Mouse (Mus musculus) hindbrain, embryonic 14.5 days (tissue): ENCODE measurements around the gene Rgs5. TPM values are rescaled to one million over a fixed set of nuclear protein-coding genes. Genes with fewer than 3 reads are reported as not detected.

Experiments
- ATAC-seq: fragments of 200-750 bp; cut with Nextera tagmentation; 2 replicates; pipeline ENCODE4 v1.8.0; 2017; ENCODE audit warnings: moderate number of reproducible peaks, mild to moderate bottlenecking, moderate TSS enrichment, moderate library complexity; ENCODE audit not compliant: low FRiP score
- DNase-seq: peaks from one replicate; pipeline ENCODE4 v3.0.0-alpha.2; 2015; ENCODE audit warnings: low spot score
- H3K27ac ChIP-seq: fragments of 300-500 bp; sonication (generic); 2 replicates; pipeline ENCODE4 v1.5.1; 2014; ENCODE audit warnings: mild to moderate bottlenecking, moderate library complexity
- H3K27me3 ChIP-seq: fragments of 300-500 bp; sonication (generic); 2 replicates; pipeline ENCODE4 v1.6.1; 2014; ENCODE audit warnings: mild to moderate bottlenecking, low read length, mixed read lengths; ENCODE audit not compliant: control insufficient read depth, insufficient read depth
- H3K36me3 ChIP-seq: fragments of 300-500 bp; sonication (generic); replicated peaks from 2 replicates; pipeline ENCODE4 v1.6.1; 2014; ENCODE audit not compliant: control insufficient read depth, insufficient read depth
- H3K4me1 ChIP-seq: fragments of 300-500 bp; sonication (generic); replicated peaks from 2 replicates; pipeline ENCODE4 v1.6.1; 2014; ENCODE audit warnings: antibody characterized with exemption, low read length, mixed read lengths; ENCODE audit not compliant: control insufficient read depth, insufficient read depth
- H3K4me2 ChIP-seq: fragments of 300-500 bp; sonication (generic); replicated peaks from 2 replicates; pipeline ENCODE4 v1.6.1; 2014; ENCODE audit warnings: mild to moderate bottlenecking, moderate library complexity
- H3K4me3 ChIP-seq: fragments of 300-500 bp; sonication (generic); replicated peaks from 2 replicates; pipeline ENCODE4 v1.5.1; 2014; ENCODE audit warnings: mild to moderate bottlenecking, low read length
- H3K9ac ChIP-seq: fragments of 300-500 bp; sonication (generic); 2 replicates; pipeline ENCODE4 v1.6.1; 2014
- H3K9me3 ChIP-seq: fragments of 300-500 bp; sonication (generic); 2 replicates; pipeline ENCODE4 v1.6.1; 2016; ENCODE audit warnings: low read length; ENCODE audit not compliant: control insufficient read depth
- WGBS: fragments of 180-500 bp; shearing (Covaris S2); extraction: QIAGEN DNeasy Blood & Tissue Kit; methylation state at CpG from one replicate; pipeline ENCODE4 v1.1.7; 2014; 5-methylcytosine and 5-hydroxymethylcytosine counted together
- polyA plus RNA-seq: library from polyadenylated mRNA; unstranded; fragments of >200 nt; fragmentation: Nextera tagmentation; extraction: Ambion mirVana; gene quantifications from 2 replicates; pipeline ENCODE4 v1.2.1, GENCODE M21; 2014

Rgs5 gene
- polyA plus RNA-seq, 1 experiment from 2014 or later = 24.2 TPM

DNA sequence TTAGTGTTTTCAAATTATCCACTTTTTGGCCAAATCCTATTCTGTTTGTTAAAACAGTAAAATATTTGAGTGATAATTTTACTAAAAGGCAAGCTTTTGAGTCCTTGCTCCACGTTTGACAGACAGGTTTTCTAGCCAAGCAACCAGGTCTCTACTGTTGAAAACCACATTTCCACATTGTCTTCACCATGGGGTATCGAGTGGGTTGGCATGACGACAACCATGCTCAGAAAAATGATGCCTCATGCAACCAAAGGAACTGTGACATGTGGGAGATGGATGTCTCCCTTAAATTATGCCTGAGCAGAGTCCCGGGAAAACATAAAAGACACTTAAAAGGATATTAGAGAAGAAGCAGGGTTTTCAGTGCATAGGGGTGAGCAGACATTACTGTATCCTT, 41.9 kb downstream of the Rgs5 start:
- H3K36me3 ChIP-seq = no peaks in the 10 kb centered on the region
- DNase-seq (no peak), ATAC-seq (no peak)
- no peak overlapping the region for H3K9ac ChIP-seq
- no peak overlapping the region for H3K27ac ChIP-seq
- peaks cover 7% of the 10 kb centered on the region; the same call in 1 of the 2 replicates for H3K4me1 ChIP-seq
- no peaks in the 10 kb centered on the region for H3K27me3 ChIP-seq
- no peak overlapping the region for H3K4me2 ChIP-seq
- 59% methylated on average over 4 of the region's 4 CpGs for WGBS
- H3K4me3 ChIP-seq = no peak overlapping the region
- no peaks in the 10 kb centered on the region for H3K9me3 ChIP-seq

DNA sequence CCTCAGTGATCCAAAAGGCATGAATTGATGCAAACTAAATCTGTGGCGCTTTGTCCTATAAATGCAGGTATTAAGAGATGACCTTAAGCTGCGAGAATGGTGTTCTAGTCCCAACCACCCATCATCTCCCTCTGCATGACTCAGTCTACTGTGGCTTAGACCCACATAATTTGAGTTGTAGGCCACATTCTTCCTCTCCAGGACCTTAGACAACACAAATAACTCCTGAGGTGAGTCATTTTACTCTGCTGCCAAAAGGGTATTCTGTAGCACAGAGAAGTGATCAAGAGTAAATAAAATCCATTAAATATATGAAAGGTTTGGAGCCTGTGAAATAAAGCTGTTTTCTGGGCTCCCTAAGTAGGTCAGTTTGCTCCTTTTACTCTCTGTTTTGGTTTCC, 43.9 kb downstream of the Rgs5 start:
- H3K27ac ChIP-seq = no peak overlapping the region
- no peak overlapping the region for H3K4me2 ChIP-seq
- WGBS = 91% methylated on average over 2 of the region's 2 CpGs
- H3K9ac ChIP-seq = no peak overlapping the region
- no peaks in the 10 kb centered on the region for H3K36me3 ChIP-seq
- no peaks in the 10 kb centered on the region for H3K27me3 ChIP-seq
- H3K4me3 ChIP-seq = no peak overlapping the region
- H3K4me1 ChIP-seq = no peaks in the 10 kb centered on the region
- no peak for DNase-seq
- no peak for ATAC-seq
- no peaks in the 10 kb centered on the region for H3K9me3 ChIP-seq

DNA sequence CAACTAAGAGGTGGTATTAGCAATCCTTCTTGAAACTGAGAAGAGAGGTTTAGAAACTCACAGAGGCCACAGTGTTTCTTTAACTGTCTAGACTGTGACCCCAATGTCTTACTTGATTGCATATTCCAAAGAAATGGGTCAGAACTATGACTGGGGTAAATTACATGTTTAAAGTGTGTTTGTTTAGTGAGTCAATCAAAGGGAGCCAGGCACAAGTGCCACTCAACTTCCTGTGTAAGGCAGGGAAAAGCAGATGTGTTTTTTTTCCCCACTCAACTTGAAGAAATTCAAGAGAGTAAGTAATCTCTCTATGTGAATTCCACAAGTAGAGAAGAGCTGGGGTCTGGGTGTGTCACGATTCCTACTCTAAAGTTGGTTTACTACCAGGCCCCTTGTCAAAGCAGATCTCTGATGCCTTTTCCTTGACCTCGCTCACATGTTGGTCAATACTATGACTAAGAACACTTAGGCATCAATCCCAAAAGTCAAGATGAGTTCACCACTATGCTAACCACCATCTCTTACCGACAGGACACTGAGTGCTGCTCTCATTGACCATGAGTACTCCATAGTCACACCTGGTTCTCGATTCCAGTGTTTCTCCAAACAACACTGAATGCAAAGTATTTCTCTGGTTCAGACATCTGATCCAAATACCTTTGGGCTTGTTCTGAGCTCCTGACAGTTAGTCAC, 49.2 kb downstream of the Rgs5 start:
- Histone ChIP-seq H3K27me3 (no peaks in the 10 kb centered on the region), H3K9ac (no peak overlapping the region), H3K27ac (no peak overlapping the region), H3K4me2 (no peak overlapping the region), H3K4me3 (no peak overlapping the region), H3K9me3 (no peaks in the 10 kb centered on the region), H3K36me3 (no peaks in the 10 kb centered on the region), H3K4me1 (no peaks in the 10 kb centered on the region)
- WGBS = 94% methylated on average over 4 of the region's 4 CpGs
- no peak for ATAC-seq
- DNase-seq = no peak

DNA sequence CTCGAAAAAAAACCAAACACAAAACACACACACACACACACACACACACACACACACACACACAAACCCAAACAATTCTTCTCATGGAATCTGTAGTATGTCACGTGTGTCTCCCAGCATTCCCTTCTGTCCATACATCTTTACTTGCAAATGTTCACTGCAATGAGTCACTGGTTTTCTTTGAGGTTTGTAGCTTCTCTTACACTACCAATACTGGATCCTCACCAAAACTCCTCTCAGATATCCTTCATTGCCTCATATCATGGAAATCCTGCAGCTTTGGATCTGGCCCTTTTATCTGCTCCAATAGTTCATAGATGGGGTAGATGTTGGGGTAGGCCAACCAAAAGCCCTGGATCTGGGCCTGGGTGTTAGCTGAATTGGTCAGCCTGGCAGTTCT, 66.5 kb downstream of the Rgs5 start:
- ATAC-seq (no peak), DNase-seq (no peak)
- Histone ChIP-seq H3K27ac (no peak overlapping the region), H3K9me3 (no peaks in the 10 kb centered on the region), H3K4me1 (no peaks in the 10 kb centered on the region), H3K36me3 (no peaks in the 10 kb centered on the region), H3K27me3 (no peaks in the 10 kb centered on the region), H3K4me3 (no peak overlapping the region), H3K9ac (no peak overlapping the region), H3K4me2 (no peak overlapping the region)
- WGBS = 74% methylated on average over 2 of the region's 2 CpGs

DNA sequence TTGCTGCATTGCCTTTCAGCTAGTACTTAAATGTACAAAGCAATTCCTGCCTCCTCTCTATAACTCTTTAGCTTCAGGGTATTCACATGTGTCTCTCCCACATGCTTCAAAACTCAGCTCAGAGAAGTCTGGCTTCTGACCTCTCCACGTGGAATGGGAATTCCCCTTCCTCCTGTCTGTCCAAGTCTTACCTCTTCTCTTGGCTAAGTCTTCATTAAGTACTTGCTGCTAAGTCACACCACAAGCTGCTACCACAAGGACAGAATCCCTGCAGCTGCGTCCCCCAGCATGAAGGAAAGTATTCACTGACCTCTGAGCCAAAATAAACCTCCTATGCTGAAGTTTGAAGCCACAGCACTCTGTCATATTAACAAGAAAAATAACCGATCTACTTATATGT, 71.0 kb downstream of the Rgs5 start:
- Histone ChIP-seq H3K36me3 (no peaks in the 10 kb centered on the region), H3K9me3 (no peaks in the 10 kb centered on the region), H3K27ac (no peak overlapping the region), H3K9ac (no peak overlapping the region), H3K4me1 (no peaks in the 10 kb centered on the region), H3K4me2 (no peak overlapping the region), H3K27me3 (no peaks in the 10 kb centered on the region), H3K4me3 (no peak overlapping the region)
- DNase-seq (no peak), ATAC-seq (no peak)
- WGBS = 78% methylated on average over 3 of the region's 3 CpGs

DNA sequence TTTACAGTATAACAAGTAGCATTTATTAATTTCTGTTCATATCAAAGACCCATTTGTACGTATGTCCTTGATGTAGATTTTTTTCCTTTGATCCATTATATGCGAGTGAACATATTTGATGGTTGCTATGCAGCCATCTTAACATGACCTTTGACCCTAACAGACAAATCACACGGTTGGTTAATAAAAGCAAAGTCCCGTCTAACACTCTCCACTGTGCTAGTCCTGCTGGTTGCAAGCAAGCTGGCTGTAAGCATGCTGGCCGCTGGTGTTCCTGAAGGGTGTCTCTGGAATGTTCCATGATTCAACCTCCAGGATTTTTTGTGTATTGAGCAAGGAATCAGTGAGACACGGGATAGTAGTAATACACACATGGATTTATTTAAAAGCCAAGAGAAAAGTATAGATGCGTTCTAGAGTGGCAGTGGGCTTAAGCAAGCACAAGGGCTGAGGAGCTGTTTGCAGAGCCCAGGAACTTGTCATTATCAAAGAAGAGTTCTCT, 75.3 kb downstream of the Rgs5 start:
- H3K27ac ChIP-seq = no peak overlapping the region
- H3K36me3 ChIP-seq = no peaks in the 10 kb centered on the region
- no peak overlapping the region for H3K4me2 ChIP-seq
- H3K9ac ChIP-seq = no peak overlapping the region
- H3K27me3 ChIP-seq = no peaks in the 10 kb centered on the region
- H3K9me3 ChIP-seq = no peaks in the 10 kb centered on the region
- ATAC-seq (no peak), DNase-seq (no peak)
- H3K4me3 ChIP-seq = no peak overlapping the region
- 45% methylated on average over 7 of the region's 7 CpGs for WGBS
- no peaks in the 10 kb centered on the region for H3K4me1 ChIP-seq

DNA sequence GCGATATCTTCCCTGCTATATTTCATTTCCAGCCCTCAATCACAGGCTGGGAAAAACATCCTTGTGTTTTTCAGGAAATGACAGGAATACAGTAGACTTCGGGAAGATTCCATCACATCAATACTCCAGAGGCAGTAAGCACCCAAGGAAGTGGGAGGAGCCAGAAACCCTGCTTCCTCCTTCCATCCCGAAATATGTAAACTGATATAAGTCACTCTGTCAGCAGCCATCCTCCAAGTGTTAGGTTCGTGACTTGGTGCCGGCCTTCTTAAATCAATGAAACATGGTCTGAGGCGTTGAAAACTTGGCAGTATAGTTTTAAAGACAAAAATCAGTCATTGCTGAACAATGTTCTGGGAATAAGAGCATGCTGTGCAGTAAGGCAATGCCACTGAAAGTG, 80.8 kb downstream of the Rgs5 start:
- Histone ChIP-seq H3K27ac (no peak overlapping the region), H3K36me3 (no peaks in the 10 kb centered on the region), H3K27me3 (no peaks in the 10 kb centered on the region), H3K4me2 (no peak overlapping the region), H3K4me1 (no peaks in the 10 kb centered on the region), H3K4me3 (no peak overlapping the region), H3K9me3 (no peaks in the 10 kb centered on the region), H3K9ac (no peak overlapping the region)
- ATAC-seq = no peak
- no peak for DNase-seq
- 85% methylated on average over 6 of the region's 6 CpGs for WGBS

DNA sequence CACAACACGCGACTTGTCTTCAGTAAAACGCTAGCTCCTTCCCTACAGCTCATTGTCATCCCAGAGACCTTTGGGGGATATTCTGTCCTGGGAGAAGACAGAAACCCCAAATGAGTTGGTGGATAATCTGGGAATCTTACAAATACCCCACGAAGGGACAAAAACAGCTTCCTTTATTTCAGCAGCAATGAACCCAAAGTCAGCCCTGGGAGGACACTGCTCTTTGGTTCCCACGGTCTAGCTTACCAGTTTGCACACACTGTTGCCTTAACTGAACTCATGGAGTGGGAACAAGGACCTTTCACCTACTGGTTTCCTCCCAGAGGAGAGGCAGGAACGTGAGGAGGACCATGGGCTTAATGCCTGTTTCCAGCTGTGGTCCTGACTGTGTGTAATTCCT, 81.9 kb downstream of the Rgs5 start:
- no peak overlapping the region for H3K4me2 ChIP-seq
- no peaks in the 10 kb centered on the region for H3K9me3 ChIP-seq
- DNase-seq = no peak
- H3K4me1 ChIP-seq = no peaks in the 10 kb centered on the region
- no peak for ATAC-seq
- 90% methylated on average over 6 of the region's 6 CpGs for WGBS
- H3K9ac ChIP-seq = no peak overlapping the region
- no peaks in the 10 kb centered on the region for H3K27me3 ChIP-seq
- no peak overlapping the region for H3K27ac ChIP-seq
- no peak overlapping the region for H3K4me3 ChIP-seq
- no peaks in the 10 kb centered on the region for H3K36me3 ChIP-seq

DNA sequence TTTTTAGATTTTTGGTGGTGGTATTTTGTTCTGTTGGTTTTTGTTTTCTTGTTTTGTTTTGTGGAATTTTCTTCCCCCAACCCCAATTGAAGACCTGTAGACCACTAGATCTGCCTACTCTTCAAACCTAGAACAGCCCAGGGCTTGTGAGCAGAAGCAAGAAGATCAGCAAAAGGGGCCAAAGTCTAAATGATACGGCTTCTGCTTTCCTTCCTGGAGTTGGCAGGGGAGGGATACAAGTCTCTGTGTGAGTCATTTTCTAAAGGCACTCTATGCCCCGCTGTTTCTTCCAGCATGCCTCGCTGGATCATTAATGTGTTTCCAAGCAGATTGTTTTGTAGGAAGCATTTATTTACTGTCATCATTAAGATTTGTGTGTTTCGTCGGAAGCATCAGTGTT, 85.8 kb downstream of the Rgs5 start:
- Histone ChIP-seq H3K4me1 (0 out of 2 replicates have a peak, but pooled peaks cover under 1% of the 10 kb centered on the region), H3K9me3 (no peaks in the 10 kb centered on the region), H3K27ac (no peak overlapping the region), H3K4me2 (no peak overlapping the region), H3K36me3 (no peaks in the 10 kb centered on the region; the same call in 1 of the 2 replicates), H3K4me3 (no peak overlapping the region), H3K27me3 (no peaks in the 10 kb centered on the region), H3K9ac (no peak overlapping the region)
- ATAC-seq (no peak), DNase-seq (no peak)
- 83% methylated on average over 5 of the region's 5 CpGs for WGBS
